Mouse (Mus musculus): ENCODE data around the gene Ctcf.

Gene Ctcf

GRCm38 (mm10) chr8:105712286-105712685 is 75.9 kb downstream of the Ctcf start:
- CTCF ChIA-PET, result no interaction called here
- POLR2A ChIA-PET, result interaction anchor here in 2 of 4 experiments (0.7 to 3.1 kb wide), 6 partner anchors 12 to 38 kb away, joined by 3 to 14 read pairs (median 3); partner anchors contain the start of genes Acd (in 1 of the 2) and Pard6a (in 1 of the 2)

- ChIA-PET CTCF (interaction anchor here (0.6 to 4.7 kb wide), 77 partner anchors 9 to 485 kb away, joined by 3 to 57 read pairs (median 4); partner anchors contain the start of genes Gfod2 (in 4 of the 4), Ranbp10 (in 2 of the 4), Acd (in 1 of the 4) and Pard6a (in 1 of the 4)), POLR2A (interaction anchor here in 3 of 4 experiments (0.7 to 4.1 kb wide), 10 partner anchors 10 to 217 kb away, joined by 3 to 15 read pairs (median 3); partner anchors contain the start of genes Acd (in 1 of the 3), Nutf2 (in 1 of the 3), Pard6a (in 1 of the 3) and Ranbp10 (in 1 of the 3))
Observed at GRCm38 (mm10) chr8:105714139-105714538, 77.8 kb downstream of the Ctcf start.

GRCm38 (mm10) chr8:105715042-105715441 is 78.7 kb downstream of the Ctcf start:
- CTCF ChIA-PET, result interaction anchor here (0.6 to 4.7 kb wide), 29 partner anchors 11 to 361 kb away, joined by 3 to 57 read pairs (median 4); partner anchors contain the start of genes Gfod2 (in 2 of the 4), Ranbp10 (in 1 of the 4) and Tsnaxip1 (in 1 of the 4)
- POLR2A ChIA-PET, result interaction anchor here in 2 of 4 experiments (1.0 to 4.1 kb wide), 4 partner anchors 14 to 145 kb away, joined by 4 to 15 read pairs (median 13); partner anchors contain the start of genes Nutf2 (in 2 of the 2), Acd (in 1 of the 2), Pard6a (in 1 of the 2) and Ranbp10 (in 1 of the 2)

GRCm38 (mm10) chr8:105716302-105716945 is 80.1 kb downstream of the Ctcf start:
- ChIA-PET POLR2A (interaction anchor here (0.5 to 4.1 kb wide), 15 partner anchors 9 to 284 kb away, joined by 3 to 15 read pairs (median 3); partner anchors contain the start of genes Nutf2 (in 2 of the 4), Ranbp10 (in 1 of the 4) and Tsnaxip1 (in 1 of the 4)), CTCF (interaction anchor here (0.5 to 4.7 kb wide), 33 partner anchors 9 to 400 kb away, joined by 3 to 57 read pairs (median 4); partner anchors contain the start of genes Acd (in 1 of the 4), Carmil2 (in 1 of the 4) and Pard6a (in 1 of the 4))

DNA sequence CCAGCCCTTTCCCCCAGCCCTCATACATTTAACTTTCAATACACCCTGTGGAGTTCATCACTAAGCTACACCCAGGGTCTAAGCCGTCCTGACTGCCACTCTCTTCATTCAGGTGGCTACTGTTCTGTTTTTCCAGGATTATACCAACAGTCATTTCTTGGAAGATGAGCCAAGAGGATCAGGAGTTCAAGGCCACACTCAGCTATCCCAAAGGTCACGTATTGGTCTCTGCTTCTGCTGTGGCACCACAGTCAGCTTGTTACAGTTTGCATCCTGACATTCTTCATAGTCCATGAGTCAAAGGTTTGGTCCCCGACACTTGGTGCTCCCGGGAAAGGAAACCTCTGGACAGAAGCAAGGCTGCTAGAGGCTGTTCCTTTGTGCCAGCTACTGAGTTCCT is 83.3 kb downstream of the Ctcf start:
- POLR2A ChIA-PET, result interaction anchor here in 3 of 4 experiments (0.6 to 1.5 kb wide), 7 partner anchors 10 to 1551 kb away, joined by 3 to 5 read pairs (median 3); no protein-coding TSS in a partner anchor

GRCm38 (mm10) chr8:105722861-105723260 is 86.5 kb downstream of the Ctcf start:
- ChIA-PET POLR2A (interaction anchor here in 1 of 4 experiments (0.9 to 1.3 kb wide), 3 partner anchors 22 to 136 kb away, joined by 3 read pairs; no protein-coding TSS in a partner anchor), CTCF (interaction anchor here in 2 of 4 experiments (1.1 to 3.4 kb wide), 2 partner anchors 9 kb away, joined by 6 to 14 read pairs; no protein-coding TSS in a partner anchor)

More for the DNA sequence above, 83.3 kb downstream of the Ctcf start:
- CTCF ChIA-PET, result interaction anchor here in 2 of 4 experiments (0.7 to 0.8 kb wide), 2 partner anchors 68 to 204 kb away, joined by 3 to 7 read pairs; no protein-coding TSS in a partner anchor

- ChIA-PET CTCF (interaction anchor here (0.9 to 3.4 kb wide), 6 partner anchors 9 to 129 kb away, joined by 3 to 14 read pairs (median 7); no protein-coding TSS in a partner anchor), POLR2A (interaction anchor here in 1 of 4 experiments (0.7 to 2.0 kb wide), 4 partner anchors 9 to 33 kb away, joined by 3 to 8 read pairs (median 4); partner anchors contain the start of gene Gfod2)
Observed at GRCm38 (mm10) chr8:105725726-105726125, 89.4 kb downstream of the Ctcf start.

GRCm38 (mm10) chr8:105727397-105728124 is 91.2 kb downstream of the Ctcf start:
- POLR2A ChIA-PET, result interaction anchor here in 3 of 4 experiments (0.6 to 2.7 kb wide), 9 partner anchors 10 to 439 kb away, joined by 3 to 8 read pairs (median 4); partner anchors contain the start of genes Acd (in 1 of the 3), Nutf2 (in 1 of the 3) and Pard6a (in 1 of the 3)
- CTCF ChIA-PET, result interaction anchor here in 3 of 4 experiments (0.6 to 1.1 kb wide), 4 partner anchors 11 to 43 kb away, joined by 3 to 4 read pairs (median 4); no protein-coding TSS in a partner anchor

GRCm38 (mm10) chr8:105732186-105732585 is 95.8 kb downstream of the Ctcf start:
- CTCF ChIA-PET, result interaction anchor here in 3 of 4 experiments (0.5 to 1.0 kb wide), 4 partner anchors 18 to 639 kb away, joined by 3 to 4 read pairs (median 4); no protein-coding TSS in a partner anchor
- POLR2A ChIA-PET, result interaction anchor here in 2 of 4 experiments (0.5 to 1.3 kb wide), 5 partner anchors 11 to 410 kb away, joined by 3 to 6 read pairs (median 3); partner anchors contain the start of genes Gfod2 (in 1 of the 2) and Ranbp10 (in 1 of the 2)

Measured in embryonic stem cell, embryonic (primary cell).